Mouse (Mus musculus) kidney, adult 2 months (tissue): ENCODE data around the gene Agpat2.

Source experiments
- CTCF ChIP-seq: fragments of 200-500 bp; conservative IDR thresholded peaks from 2 replicates; pipeline ENCODE4 v1.5.1; 2011; ENCODE audit warnings: low read depth, mild to moderate bottlenecking, control low read depth, low read length, moderate library complexity, mixed read lengths; ENCODE audit not compliant: insufficient read depth, insufficient read length
- POLR2A ChIP-seq: fragments of 200-500 bp; IDR thresholded peaks from one replicate; pipeline ENCODE4 v1.6.1; 2011; ENCODE audit warnings: low read depth, low read length, control low read depth

- no peak for TF ChIP-seq CTCF
- no peak for TF ChIP-seq POLR2A
Observed at GRCm38 (mm10) chr2:26555076-26555475, 49.1 kb downstream of the Agpat2 start.
